Mouse (Mus musculus): ENCODE measurements at regions not wholly inside any gene's neighbourhood (a gene's known extent, or its start where the extent isn't known, plus 50 kb on each side); places are given as distances from the start of the nearest gene placed in this dataset.

- no peaks in the 10 kb centered on the region for H3K36me3 ChIP-seq (ENCODE audit: control insufficient read depth, insufficient read depth, low read length)
- WGBS = 87% methylated on average over 2 of the region's 2 CpGs
Observed at GRCm38 (mm10) chr12:57809961-57810360, 246.0 kb downstream of the Ttc6 start.

DNA sequence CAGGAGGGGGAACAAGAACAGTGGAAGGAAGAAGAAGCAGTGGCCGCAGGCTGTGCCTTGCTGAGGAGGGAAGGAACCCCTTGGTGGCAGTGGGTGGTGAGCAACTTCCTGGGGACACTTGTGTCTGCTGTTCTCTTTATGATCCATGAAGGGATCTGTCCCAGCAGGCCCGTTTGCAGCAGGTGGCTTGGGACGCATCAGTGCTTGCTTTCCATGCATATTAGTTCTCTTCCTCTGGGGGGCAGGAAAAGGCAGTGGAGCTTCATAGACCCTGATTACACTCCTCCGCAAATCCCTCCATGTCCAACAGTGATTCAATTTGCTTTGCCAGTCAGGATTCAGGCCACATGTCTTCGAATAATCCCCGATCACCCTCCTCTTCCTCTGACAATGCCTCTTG is 259.9 kb downstream of the Ttc6 start:
- H3K4me1 ChIP-seq (ENCODE audit: control insufficient read depth, insufficient read depth, low read length) = no peaks in the 10 kb centered on the region
- H3K4me3 ChIP-seq (ENCODE audit: low read length) = no peak overlapping the region
- H3K27me3 ChIP-seq (replicated peaks; ENCODE audit: control insufficient read depth, insufficient read depth, low read length) = no peaks in the 10 kb centered on the region
- no peak for ATAC-seq
- H3K27ac ChIP-seq (ENCODE audit: low read length) = no peak overlapping the region
- 71% methylated on average over 6 of the region's 6 CpGs for WGBS
- no peak overlapping the region for H3K9ac ChIP-seq (ENCODE audit: low read depth, low read length)
- no peak overlapping the region for H3K4me2 ChIP-seq (ENCODE audit: low read depth, low read length)
- no peaks in the 10 kb centered on the region for H3K36me3 ChIP-seq (ENCODE audit: control insufficient read depth, insufficient read depth, low read length)
- H3K9me3 ChIP-seq (ENCODE audit: control insufficient read depth, low read length) = no peaks in the 10 kb centered on the region

More at GRCm38 (mm10) chr12:57809961-57810360, 246.0 kb downstream of the Ttc6 start:
- no peaks in the 10 kb centered on the region for H3K4me1 ChIP-seq (ENCODE audit: control insufficient read depth, insufficient read depth, low read length)
- H3K4me3 ChIP-seq (ENCODE audit: low read length) = no peak overlapping the region
- H3K4me2 ChIP-seq (ENCODE audit: low read depth, low read length) = no peak overlapping the region
- H3K9me3 ChIP-seq (ENCODE audit: control insufficient read depth, low read length) = no peaks in the 10 kb centered on the region
- no peak overlapping the region for H3K27ac ChIP-seq (ENCODE audit: low read length)
- ATAC-seq = no peak
- H3K9ac ChIP-seq (ENCODE audit: low read depth, low read length) = no peak overlapping the region
- no peaks in the 10 kb centered on the region for H3K27me3 ChIP-seq (replicated peaks; ENCODE audit: control insufficient read depth, insufficient read depth, low read length)

- no peaks in the 10 kb centered on the region for H3K9me3 ChIP-seq (ENCODE audit: control insufficient read depth, low read length)
- H3K4me1 ChIP-seq (ENCODE audit: control insufficient read depth, insufficient read depth, low read length) = no peaks in the 10 kb centered on the region
- H3K4me3 ChIP-seq (ENCODE audit: low read length) = no peak overlapping the region
- H3K27me3 ChIP-seq (replicated peaks; ENCODE audit: control insufficient read depth, insufficient read depth, low read length) = no peaks in the 10 kb centered on the region
- no peak overlapping the region for H3K4me2 ChIP-seq (ENCODE audit: low read depth, low read length)
- no peak overlapping the region for H3K27ac ChIP-seq (ENCODE audit: low read length)
- 14% methylated on average over 3 of the region's 3 CpGs for WGBS
- no peak for ATAC-seq
- H3K9ac ChIP-seq (ENCODE audit: low read depth, low read length) = no peak overlapping the region
- no peaks in the 10 kb centered on the region for H3K36me3 ChIP-seq (ENCODE audit: control insufficient read depth, insufficient read depth, low read length)
Observed at GRCm38 (mm10) chr12:57825754-57826153, 261.8 kb downstream of the Ttc6 start.

DNA sequence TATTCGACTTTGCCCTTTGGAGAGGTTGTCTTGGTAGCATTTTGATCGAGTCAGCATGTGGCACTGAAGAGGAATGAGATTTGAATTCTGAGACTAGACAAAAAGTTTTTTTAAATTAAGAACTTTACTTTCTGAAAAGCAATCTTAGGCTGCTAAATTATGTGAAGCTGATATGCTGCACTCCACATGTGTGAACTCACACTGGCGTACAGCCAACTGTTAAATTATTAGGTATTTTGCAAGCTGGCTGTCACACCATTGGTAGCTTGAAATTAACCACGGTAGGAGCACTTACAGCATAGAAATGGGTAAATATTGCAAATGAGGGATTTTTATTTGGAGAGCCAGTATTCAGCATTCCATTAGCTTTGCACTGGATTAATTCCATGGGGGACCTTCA is 278.9 kb downstream of the Ttc6 start:
- H3K27me3 ChIP-seq (replicated peaks; ENCODE audit: control insufficient read depth, insufficient read depth, low read length) = no peaks in the 10 kb centered on the region
- no peaks in the 10 kb centered on the region for H3K36me3 ChIP-seq (ENCODE audit: control insufficient read depth, insufficient read depth, low read length)
- ATAC-seq = no peak
- H3K4me2 ChIP-seq (ENCODE audit: low read depth, low read length) = no peak overlapping the region
- no peak overlapping the region for H3K4me3 ChIP-seq (ENCODE audit: low read length)
- H3K9ac ChIP-seq (ENCODE audit: low read depth, low read length) = no peak overlapping the region
- no peaks in the 10 kb centered on the region for H3K9me3 ChIP-seq (ENCODE audit: control insufficient read depth, low read length)
- no peaks in the 10 kb centered on the region for H3K4me1 ChIP-seq (ENCODE audit: control insufficient read depth, insufficient read depth, low read length)
- WGBS = 58% methylated on average over 4 of the region's 4 CpGs
- H3K27ac ChIP-seq (ENCODE audit: low read length) = no peak overlapping the region

DNA sequence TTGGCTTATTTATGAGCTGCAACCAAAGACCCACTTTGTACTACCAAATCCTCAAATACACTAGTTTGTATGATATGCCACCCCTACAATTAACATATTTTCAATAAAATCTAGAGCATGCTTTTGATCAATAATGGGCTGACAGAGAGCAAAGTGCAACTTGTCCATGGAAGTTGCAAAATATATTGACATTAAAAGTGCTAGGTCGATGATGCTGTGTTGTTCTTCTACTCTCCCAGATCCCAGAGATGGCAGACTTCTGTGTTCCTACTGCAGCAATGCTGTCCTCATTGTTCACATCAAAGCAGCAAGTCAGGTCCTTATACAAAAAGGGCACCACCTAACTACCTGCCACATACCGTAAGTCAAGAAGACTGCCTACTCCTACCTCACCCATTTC is 307.1 kb downstream of the Ttc6 start:
- Histone ChIP-seq H3K4me3 (ENCODE audit: low read length) (no peak overlapping the region), H3K4me2 (ENCODE audit: low read depth, low read length) (no peak overlapping the region), H3K9ac (ENCODE audit: low read depth, low read length) (no peak overlapping the region), H3K9me3 (ENCODE audit: control insufficient read depth, low read length) (no peaks in the 10 kb centered on the region), H3K36me3 (ENCODE audit: control insufficient read depth, insufficient read depth, low read length) (no peaks in the 10 kb centered on the region), H3K27ac (ENCODE audit: low read length) (no peak overlapping the region), H3K4me1 (ENCODE audit: control insufficient read depth, insufficient read depth, low read length) (no peaks in the 10 kb centered on the region), H3K27me3 (replicated peaks; ENCODE audit: control insufficient read depth, insufficient read depth, low read length) (no peaks in the 10 kb centered on the region)
- 90% methylated on average over 2 of the region's 2 CpGs for WGBS
- ATAC-seq = no peak

- WGBS = 64% methylated on average over 4 of the region's 4 CpGs
- no peak overlapping the region for H3K9ac ChIP-seq (ENCODE audit: low read depth, low read length)
- peak; percentile 92 for ATAC-seq
- no peaks in the 10 kb centered on the region for H3K9me3 ChIP-seq (ENCODE audit: control insufficient read depth, low read length)
- H3K27me3 ChIP-seq (replicated peaks; ENCODE audit: control insufficient read depth, insufficient read depth, low read length) = no peaks in the 10 kb centered on the region
- no peak overlapping the region for H3K4me3 ChIP-seq (ENCODE audit: low read length)
- H3K27ac ChIP-seq (ENCODE audit: low read length) = no peak overlapping the region
- no peak overlapping the region for H3K4me2 ChIP-seq (ENCODE audit: low read depth, low read length)
- H3K4me1 ChIP-seq (ENCODE audit: control insufficient read depth, insufficient read depth, low read length) = no peaks in the 10 kb centered on the region
- no peaks in the 10 kb centered on the region for H3K36me3 ChIP-seq (ENCODE audit: control insufficient read depth, insufficient read depth, low read length)
Observed at GRCm38 (mm10) chr12:57890783-57891478, 320.6 kb upstream of the Sstr1 start.

DNA sequence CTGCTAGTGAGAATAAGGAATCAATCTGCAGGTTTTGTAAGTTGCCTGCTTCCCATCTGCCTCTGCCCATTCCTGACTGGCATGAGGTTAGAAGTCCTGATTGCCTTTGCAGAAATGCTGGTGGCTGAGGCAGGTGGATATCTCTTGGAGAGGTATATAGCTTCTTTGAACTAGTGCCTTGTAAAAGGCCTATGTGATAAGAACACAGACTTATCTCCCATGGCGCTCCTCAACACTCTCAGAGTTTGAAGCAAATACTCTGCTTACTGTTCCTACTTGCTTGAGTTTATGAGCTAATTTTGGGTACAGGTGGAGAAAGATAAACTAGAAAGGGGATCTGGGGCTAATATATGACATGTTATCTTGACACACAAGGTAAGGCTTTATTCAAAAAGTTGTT is 320.0 kb upstream of the Sstr1 start:
- Histone ChIP-seq H3K27ac (ENCODE audit: low read length) (no peak overlapping the region), H3K4me2 (ENCODE audit: low read depth, low read length) (no peak overlapping the region)
- WGBS = 66% methylated on average over 1 of the region's 1 CpGs

DNA sequence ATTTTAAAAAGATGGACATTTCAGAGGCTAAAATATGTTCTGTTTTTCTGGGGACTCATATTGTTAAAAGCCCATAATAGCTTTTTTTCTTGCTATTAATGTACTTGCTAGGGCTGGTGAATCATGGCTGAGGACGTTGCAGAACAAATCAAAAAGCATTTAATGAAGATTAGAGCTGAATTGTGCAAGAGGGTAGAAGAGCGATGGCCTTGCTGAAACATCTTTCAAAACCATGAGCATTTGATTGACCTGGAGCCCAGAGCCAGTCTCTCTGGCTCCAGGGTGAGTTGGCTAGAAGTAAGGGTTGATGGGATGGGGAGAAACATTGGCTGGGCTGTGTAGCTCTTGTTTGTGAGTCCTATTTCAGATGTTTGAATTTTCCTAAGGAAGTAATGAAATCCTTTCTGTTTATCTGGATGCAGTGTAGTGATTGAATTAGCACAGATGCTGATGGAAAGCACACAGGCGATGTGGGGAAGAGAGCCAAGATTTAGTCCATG is 313.8 kb upstream of the Sstr1 start:
- Histone ChIP-seq H3K36me3 (ENCODE audit: control insufficient read depth, insufficient read depth, low read length) (no peaks in the 10 kb centered on the region), H3K9me3 (ENCODE audit: control insufficient read depth, low read length) (no peaks in the 10 kb centered on the region)

More for the DNA sequence above, 320.0 kb upstream of the Sstr1 start:
- no peaks in the 10 kb centered on the region for H3K9me3 ChIP-seq (ENCODE audit: control insufficient read depth, low read length)
- H3K9ac ChIP-seq (ENCODE audit: low read depth, low read length) = no peak overlapping the region
- no peaks in the 10 kb centered on the region for H3K27me3 ChIP-seq (replicated peaks; ENCODE audit: control insufficient read depth, insufficient read depth, low read length)
- H3K4me1 ChIP-seq (ENCODE audit: control insufficient read depth, insufficient read depth, low read length) = no peaks in the 10 kb centered on the region
- no peak overlapping the region for H3K4me3 ChIP-seq (ENCODE audit: low read length)
- H3K36me3 ChIP-seq (ENCODE audit: control insufficient read depth, insufficient read depth, low read length) = no peaks in the 10 kb centered on the region
- ATAC-seq = peak; percentile 82

DNA sequence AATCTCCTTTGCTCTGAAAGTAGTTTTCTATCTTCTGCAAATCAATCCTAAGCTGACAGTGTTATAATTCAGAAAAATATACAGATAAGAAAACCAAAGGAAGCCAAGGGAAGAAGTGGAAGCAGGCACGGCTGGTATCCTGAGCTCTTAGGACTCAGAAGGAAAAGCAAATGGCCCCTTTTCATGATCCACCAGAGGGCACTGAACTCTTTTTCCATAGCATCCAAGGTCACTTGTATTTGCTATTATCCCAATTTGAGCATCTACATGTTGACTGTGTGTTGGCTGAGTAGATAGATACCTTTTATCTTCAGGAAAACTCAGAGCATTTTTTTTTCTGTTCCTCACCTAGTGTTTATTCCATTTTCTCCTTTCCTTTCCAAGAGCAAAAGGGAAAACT is 306.9 kb upstream of the Sstr1 start:
- Histone ChIP-seq H3K27ac (ENCODE audit: low read length) (no peak overlapping the region), H3K4me3 (ENCODE audit: low read length) (no peak overlapping the region), H3K36me3 (ENCODE audit: control insufficient read depth, insufficient read depth, low read length) (no peaks in the 10 kb centered on the region), H3K4me1 (ENCODE audit: control insufficient read depth, insufficient read depth, low read length) (no peaks in the 10 kb centered on the region), H3K4me2 (ENCODE audit: low read depth, low read length) (no peak overlapping the region), H3K9me3 (ENCODE audit: control insufficient read depth, low read length) (no peaks in the 10 kb centered on the region), H3K27me3 (replicated peaks; ENCODE audit: control insufficient read depth, insufficient read depth, low read length) (no peaks in the 10 kb centered on the region), H3K9ac (ENCODE audit: low read depth, low read length) (no peak overlapping the region)
- 67% methylated on average over 1 of the region's 1 CpGs for WGBS
- no peak for ATAC-seq

More for the DNA sequence above, 313.8 kb upstream of the Sstr1 start:
- no peaks in the 10 kb centered on the region for H3K4me1 ChIP-seq (ENCODE audit: control insufficient read depth, insufficient read depth, low read length)
- H3K27ac ChIP-seq (ENCODE audit: low read length) = no peak overlapping the region
- no peak overlapping the region for H3K4me2 ChIP-seq (ENCODE audit: low read depth, low read length)
- ATAC-seq = no peak
- WGBS = 75% methylated on average over 3 of the region's 3 CpGs
- H3K4me3 ChIP-seq (ENCODE audit: low read length) = no peak overlapping the region
- H3K9ac ChIP-seq (ENCODE audit: low read depth, low read length) = no peak overlapping the region
- H3K27me3 ChIP-seq (replicated peaks; ENCODE audit: control insufficient read depth, insufficient read depth, low read length) = no peaks in the 10 kb centered on the region

GRCm38 (mm10) chr12:57918211-57918610 is 293.4 kb upstream of the Sstr1 start:
- H3K4me1 ChIP-seq (ENCODE audit: control insufficient read depth, insufficient read depth, low read length) = no peaks in the 10 kb centered on the region
- WGBS = 75% methylated on average over 4 of the region's 4 CpGs
- no peaks in the 10 kb centered on the region for H3K27me3 ChIP-seq (replicated peaks; ENCODE audit: control insufficient read depth, insufficient read depth, low read length)
- no peaks in the 10 kb centered on the region for H3K36me3 ChIP-seq (ENCODE audit: control insufficient read depth, insufficient read depth, low read length)
- H3K9me3 ChIP-seq (ENCODE audit: control insufficient read depth, low read length) = no peaks in the 10 kb centered on the region
- no peak overlapping the region for H3K9ac ChIP-seq (ENCODE audit: low read depth, low read length)
- H3K4me2 ChIP-seq (ENCODE audit: low read depth, low read length) = no peak overlapping the region
- no peak overlapping the region for H3K4me3 ChIP-seq (ENCODE audit: low read length)
- ATAC-seq = no peak
- no peak overlapping the region for H3K27ac ChIP-seq (ENCODE audit: low read length)
